Mouse (Mus musculus) embryonic facial prominence, embryonic 10.5 days (tissue): ENCODE measurements at regions not wholly inside any gene's neighbourhood (a gene's known extent, or its start where the extent isn't known, plus 50 kb on each side); places are given as distances from the start of the nearest gene placed in this dataset.

Experiments used
- DNase-seq: peaks from one replicate; pipeline ENCODE4 v3.0.0-alpha.2; 2017; ENCODE audit warnings: low spot score
- H3K27ac ChIP-seq: fragments of 300-500 bp; sonication (generic); replicated peaks from 2 replicates; pipeline ENCODE4 v1.5.1; 2016; ENCODE audit warnings: mild to moderate bottlenecking
- H3K27me3 ChIP-seq: fragments of 300-500 bp; sonication (generic); replicated peaks from 2 replicates; pipeline ENCODE4 v1.6.1; 2016; ENCODE audit warnings: low read depth, mild to moderate bottlenecking; ENCODE audit not compliant: poor library complexity, severe bottlenecking
- H3K36me3 ChIP-seq: fragments of 300-500 bp; sonication (generic); replicated peaks from 2 replicates; pipeline ENCODE4 v1.6.1; 2016; ENCODE audit warnings: mild to moderate bottlenecking, moderate library complexity
- H3K4me1 ChIP-seq: fragments of 300-500 bp; sonication (generic); 2 replicates; pipeline ENCODE4 v1.6.1; 2016
- H3K4me3 ChIP-seq: fragments of 300-500 bp; sonication (generic); 2 replicates; pipeline ENCODE4 v1.5.1; 2016; ENCODE audit warnings: mild to moderate bottlenecking, moderate library complexity
- H3K9me3 ChIP-seq: fragments of 300-500 bp; sonication (generic); 2 replicates; pipeline ENCODE4 v1.6.1; 2016; ENCODE audit warnings: mild to moderate bottlenecking
- WGBS: fragments of 180-500 bp; shearing (Covaris S2); methylation state at CpG from one replicate; pipeline ENCODE4 v1.1.7; 2016; 5-methylcytosine and 5-hydroxymethylcytosine counted together

GRCm38 (mm10) chr14:109941944-109942343 is 813.0 kb downstream of the Slitrk6 start:
- H3K27me3 ChIP-seq = no peaks in the 10 kb centered on the region
- no peak overlapping the region for H3K27ac ChIP-seq
- DNase-seq = no peak
- WGBS = 90% methylated on average over 4 of the region's 4 CpGs
- H3K36me3 ChIP-seq = no peaks in the 10 kb centered on the region
- H3K4me3 ChIP-seq = no peak overlapping the region
- no peaks in the 10 kb centered on the region for H3K9me3 ChIP-seq
- H3K4me1 ChIP-seq = no peaks in the 10 kb centered on the region

DNA sequence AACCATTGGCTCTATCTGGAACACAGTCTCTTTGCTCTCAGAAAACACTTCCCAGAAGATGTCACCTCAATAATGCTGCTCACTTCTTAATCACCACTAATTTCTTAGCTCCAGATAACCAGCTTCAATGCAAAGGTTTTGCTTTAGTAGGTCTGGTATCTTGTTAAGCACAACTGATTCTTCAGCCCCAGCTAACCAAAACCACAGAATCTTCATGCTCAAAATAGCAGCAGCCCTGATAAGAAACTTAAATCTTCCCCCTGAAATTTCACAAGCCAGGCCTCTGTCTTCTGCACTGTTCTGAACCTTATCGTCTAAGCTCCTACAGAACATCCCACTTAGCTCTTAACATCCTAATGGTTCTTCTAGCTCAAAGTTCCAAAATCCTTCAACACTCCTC is 813.8 kb downstream of the Slitrk6 start:
- no peak overlapping the region for H3K27ac ChIP-seq
- no peaks in the 10 kb centered on the region for H3K4me1 ChIP-seq
- no peak for DNase-seq
- H3K9me3 ChIP-seq = no peaks in the 10 kb centered on the region
- H3K27me3 ChIP-seq = no peaks in the 10 kb centered on the region
- H3K36me3 ChIP-seq = no peaks in the 10 kb centered on the region
- 86% methylated on average over 1 of the region's 1 CpGs for WGBS
- H3K4me3 ChIP-seq = no peak overlapping the region

DNA sequence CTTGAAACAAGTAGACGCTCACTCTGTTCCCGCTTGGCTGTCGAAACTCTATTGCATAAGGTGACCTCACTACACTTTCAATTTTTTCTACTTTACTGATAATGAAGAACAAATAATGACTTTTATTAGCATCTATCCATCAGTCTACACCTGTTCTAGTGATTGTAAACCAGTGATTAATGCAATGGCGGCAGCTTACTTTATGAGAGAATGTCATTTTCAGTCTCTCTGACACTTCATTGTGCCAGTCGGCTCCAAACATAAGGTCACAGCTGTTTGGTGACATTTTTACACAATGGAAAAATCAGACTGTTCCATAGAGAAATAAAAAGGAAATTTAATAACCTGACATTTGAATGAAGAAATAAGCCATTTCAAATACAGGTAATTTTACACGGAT is 817.5 kb downstream of the Slitrk6 start:
- no peak for DNase-seq
- Histone ChIP-seq H3K36me3 (no peaks in the 10 kb centered on the region), H3K27me3 (no peaks in the 10 kb centered on the region), H3K27ac (no peak overlapping the region), H3K9me3 (no peaks in the 10 kb centered on the region), H3K4me1 (no peaks in the 10 kb centered on the region), H3K4me3 (no peak overlapping the region)
- WGBS = 91% methylated on average over 6 of the region's 6 CpGs

GRCm38 (mm10) chr14:109928977-109929376 is 826.0 kb downstream of the Slitrk6 start:
- Histone ChIP-seq H3K4me1 (no peaks in the 10 kb centered on the region), H3K27me3 (no peaks in the 10 kb centered on the region), H3K27ac (no peak overlapping the region), H3K4me3 (no peak overlapping the region), H3K36me3 (no peaks in the 10 kb centered on the region), H3K9me3 (no peaks in the 10 kb centered on the region)
- WGBS = 89% methylated on average over 7 of the region's 7 CpGs
- DNase-seq = no peak

DNA sequence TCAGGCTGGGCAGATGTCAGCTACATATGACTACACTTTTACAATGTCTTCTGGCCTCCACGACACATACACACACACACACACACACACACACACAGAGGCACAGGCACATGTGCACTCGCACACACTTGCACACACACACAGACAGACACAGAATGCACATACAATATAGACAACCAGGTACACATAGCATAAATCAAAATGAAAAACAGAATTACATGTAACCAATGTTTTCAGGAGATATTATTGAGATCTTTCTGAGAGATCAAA is 863.1 kb downstream of the Slitrk6 start:
- Histone ChIP-seq H3K4me3 (no peak overlapping the region), H3K36me3 (no peaks in the 10 kb centered on the region), H3K4me1 (peaks cover 3% of the 10 kb centered on the region; the same call in 1 of the 2 replicates), H3K9me3 (no peaks in the 10 kb centered on the region), H3K27ac (no peak overlapping the region), H3K27me3 (no peaks in the 10 kb centered on the region)
- no peak for DNase-seq
- WGBS = 87% methylated on average over 2 of the region's 2 CpGs

DNA sequence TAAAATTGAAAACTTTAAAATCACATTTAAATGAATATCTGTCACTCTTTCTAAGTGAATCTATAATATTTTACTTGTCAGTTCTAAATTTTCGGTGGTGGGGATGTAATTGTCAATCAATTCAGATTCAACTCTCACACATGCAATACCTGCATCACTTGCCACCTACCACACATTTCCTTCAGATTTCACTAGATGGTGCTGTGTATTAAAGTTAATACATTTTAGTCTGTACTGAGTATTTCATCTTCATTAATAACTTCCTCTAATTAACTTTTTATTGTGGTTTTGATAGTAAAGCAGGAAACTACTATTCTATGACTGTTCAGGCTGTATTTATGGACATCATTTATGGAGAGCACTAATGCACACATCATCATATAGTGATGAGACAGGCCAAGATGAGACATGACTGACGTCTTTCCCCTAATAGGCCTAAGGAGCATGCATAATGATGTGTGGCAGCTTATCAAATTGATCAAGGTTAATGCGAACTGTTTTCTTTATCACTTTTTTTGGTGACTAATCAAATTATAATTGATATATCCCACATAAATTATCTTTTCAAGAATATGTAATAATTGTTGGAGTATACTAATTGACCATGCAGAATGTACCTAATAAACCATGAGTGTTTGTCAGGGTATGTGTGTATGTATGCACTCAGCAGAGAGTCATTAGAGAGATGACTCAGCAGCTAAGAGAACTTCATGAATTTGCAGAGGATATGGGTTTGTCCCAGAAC is 863.6 kb downstream of the Slitrk6 start:
- 74% methylated on average over 3 of the region's 3 CpGs for WGBS
- no peaks in the 10 kb centered on the region for H3K9me3 ChIP-seq
- DNase-seq = no peak
- peaks cover 3% of the 10 kb centered on the region; the same call in 1 of the 2 replicates for H3K4me1 ChIP-seq
- H3K4me3 ChIP-seq = no peak overlapping the region
- no peaks in the 10 kb centered on the region for H3K36me3 ChIP-seq
- no peak overlapping the region for H3K27ac ChIP-seq
- H3K27me3 ChIP-seq = no peaks in the 10 kb centered on the region

GRCm38 (mm10) chr14:109876950-109877663 is 877.8 kb downstream of the Slitrk6 start:
- no peaks in the 10 kb centered on the region for H3K27me3 ChIP-seq
- no peaks in the 10 kb centered on the region for H3K9me3 ChIP-seq
- no peaks in the 10 kb centered on the region for H3K36me3 ChIP-seq
- H3K27ac ChIP-seq = no peak overlapping the region
- H3K4me1 ChIP-seq = no peaks in the 10 kb centered on the region
- DNase-seq = no peak
- WGBS = 73% methylated on average over 1 of the region's 1 CpGs
- no peak overlapping the region for H3K4me3 ChIP-seq

DNA sequence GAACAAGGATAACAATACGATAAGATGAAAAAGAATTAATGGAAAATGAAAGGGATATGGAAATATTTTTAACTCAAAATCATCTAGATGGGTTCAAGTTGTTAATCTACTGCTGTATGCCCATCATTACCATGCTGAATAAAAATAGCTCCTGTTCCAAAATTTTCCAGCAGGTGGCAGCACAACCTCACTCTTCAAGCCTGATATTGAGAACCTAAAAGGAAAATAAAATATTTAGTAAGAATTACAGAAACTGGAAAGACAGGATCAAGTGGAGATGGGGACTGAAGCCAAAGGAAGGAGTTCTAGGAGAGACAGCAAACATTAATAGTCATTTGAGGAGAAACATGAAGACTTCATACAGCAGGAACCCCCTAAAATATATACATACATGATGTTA is 880.7 kb downstream of the Slitrk6 start:
- 8% methylated on average over 1 of the region's 1 CpGs for WGBS
- H3K4me3 ChIP-seq = no peak overlapping the region
- no peaks in the 10 kb centered on the region for H3K4me1 ChIP-seq
- peak; percentile 59 for DNase-seq
- no peak overlapping the region for H3K27ac ChIP-seq
- H3K27me3 ChIP-seq = no peaks in the 10 kb centered on the region
- no peaks in the 10 kb centered on the region for H3K9me3 ChIP-seq
- no peaks in the 10 kb centered on the region for H3K36me3 ChIP-seq

GRCm38 (mm10) chr14:109840354-109841104 is 914.4 kb downstream of the Slitrk6 start:
- Histone ChIP-seq H3K36me3 (no peaks in the 10 kb centered on the region), H3K9me3 (no peaks in the 10 kb centered on the region), H3K4me3 (no peak overlapping the region), H3K27me3 (no peaks in the 10 kb centered on the region), H3K27ac (no peak overlapping the region), H3K4me1 (no peaks in the 10 kb centered on the region)
- DNase-seq = no peak
- 43% methylated on average over 6 of the region's 6 CpGs for WGBS

GRCm38 (mm10) chr14:109802522-109803126 is 888.7 kb upstream of the Slitrk1 start:
- no peak overlapping the region for H3K27ac ChIP-seq
- no peaks in the 10 kb centered on the region for H3K4me1 ChIP-seq
- H3K4me3 ChIP-seq = no peak overlapping the region
- no peaks in the 10 kb centered on the region for H3K9me3 ChIP-seq
- no peaks in the 10 kb centered on the region for H3K36me3 ChIP-seq
- no peaks in the 10 kb centered on the region for H3K27me3 ChIP-seq
- WGBS = 74% methylated on average over 3 of the region's 3 CpGs
- DNase-seq = no peak

DNA sequence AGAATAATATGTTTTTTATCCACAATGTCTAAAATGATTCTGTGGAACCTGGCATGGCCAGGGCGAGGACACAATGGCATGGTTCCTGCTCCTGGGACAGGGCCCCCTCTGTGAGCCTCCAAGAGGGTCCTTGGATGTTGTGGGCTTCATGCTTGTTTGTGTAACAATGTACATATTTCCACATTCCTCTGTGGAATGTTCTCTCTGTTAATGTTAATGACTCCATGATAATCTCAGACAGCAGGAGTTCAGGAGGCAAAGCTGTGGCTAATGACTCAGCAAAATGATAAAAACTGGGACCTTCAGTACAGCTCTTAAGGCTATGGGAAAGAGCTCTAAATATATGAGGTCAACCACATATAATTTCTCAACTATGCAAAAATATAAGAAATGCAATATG is 858.3 kb upstream of the Slitrk1 start:
- Histone ChIP-seq H3K4me1 (no peaks in the 10 kb centered on the region), H3K27me3 (no peaks in the 10 kb centered on the region), H3K4me3 (no peak overlapping the region), H3K9me3 (no peaks in the 10 kb centered on the region), H3K36me3 (no peaks in the 10 kb centered on the region), H3K27ac (no peak overlapping the region)
- no peak for DNase-seq
- WGBS = 88% methylated on average over 1 of the region's 1 CpGs

DNA sequence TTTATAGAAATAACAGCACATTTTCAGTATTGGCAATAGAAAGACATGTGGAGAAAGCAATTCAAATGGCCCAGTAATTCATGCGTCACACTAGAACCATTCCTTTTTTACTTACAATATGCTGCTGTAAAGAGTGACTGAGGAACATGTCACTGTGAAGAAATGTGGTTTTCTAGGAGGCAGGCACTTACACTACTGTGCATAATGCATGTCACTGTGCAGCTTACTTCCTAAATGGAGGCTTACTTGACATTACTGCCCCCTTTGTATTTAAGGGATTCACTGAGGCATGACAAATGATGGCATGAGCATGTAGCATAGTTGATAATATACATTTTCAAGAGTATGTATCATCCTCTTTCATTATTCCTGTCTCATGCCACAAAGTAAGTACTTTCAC is 846.9 kb upstream of the Slitrk1 start:
- Histone ChIP-seq H3K27ac (no peak overlapping the region), H3K4me1 (no peaks in the 10 kb centered on the region), H3K27me3 (no peaks in the 10 kb centered on the region), H3K36me3 (no peaks in the 10 kb centered on the region), H3K4me3 (no peak overlapping the region), H3K9me3 (no peaks in the 10 kb centered on the region)
- DNase-seq = no peak
- 93% methylated on average over 1 of the region's 1 CpGs for WGBS
